Mouse (Mus musculus) R1 (cell line): Measurements from ENCODE around the gene Tuba3a.

Experiments
- DNase-seq: peaks from one replicate; pipeline ENCODE4 v3.0.0-alpha.2; 2018; ENCODE audit warnings: low read depth, low spot score

Gene Tuba3a

DNA sequence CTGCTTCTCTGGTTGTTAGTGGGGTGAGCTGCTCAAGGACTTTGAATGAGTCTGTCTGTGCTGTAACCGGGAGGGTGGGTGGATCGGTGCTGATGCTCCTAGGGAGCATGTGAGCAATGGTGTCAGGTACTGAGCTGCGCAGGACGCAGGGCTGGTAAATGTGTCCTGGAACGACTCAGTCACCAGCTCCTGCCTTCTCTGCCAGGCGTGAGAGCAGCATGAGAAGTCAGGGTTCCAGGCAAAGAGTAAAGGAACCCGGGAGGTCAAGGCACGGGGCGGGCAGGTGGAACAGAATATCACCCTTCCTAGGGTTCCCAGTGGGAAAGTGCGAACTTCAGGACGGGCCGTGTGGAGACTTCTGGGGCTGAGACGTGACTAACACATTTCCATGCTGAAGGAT, 19.8 kb downstream of the Tuba3a start:
- no peak for DNase-seq

DNA sequence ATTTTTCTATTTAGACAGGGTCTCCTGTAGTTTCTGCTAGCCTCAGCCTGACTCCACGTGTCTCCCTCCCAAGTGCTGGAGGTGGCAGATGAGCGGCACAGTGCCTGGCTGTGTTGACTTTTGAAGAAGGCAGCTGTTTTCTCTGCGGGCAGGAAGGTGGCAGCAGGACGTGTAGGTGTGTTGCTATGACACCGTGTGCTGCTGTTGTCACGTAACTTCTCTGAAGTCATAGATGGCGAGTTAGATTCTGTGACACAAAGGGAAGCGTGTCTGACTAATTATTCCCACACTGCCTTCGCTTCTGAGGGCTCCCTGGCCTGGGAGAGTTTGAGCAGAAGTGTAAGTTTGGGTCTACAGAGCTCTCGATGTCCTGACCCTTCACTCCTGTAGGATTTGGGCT, 20.6 kb downstream of the Tuba3a start:
- no peak for DNase-seq

DNA sequence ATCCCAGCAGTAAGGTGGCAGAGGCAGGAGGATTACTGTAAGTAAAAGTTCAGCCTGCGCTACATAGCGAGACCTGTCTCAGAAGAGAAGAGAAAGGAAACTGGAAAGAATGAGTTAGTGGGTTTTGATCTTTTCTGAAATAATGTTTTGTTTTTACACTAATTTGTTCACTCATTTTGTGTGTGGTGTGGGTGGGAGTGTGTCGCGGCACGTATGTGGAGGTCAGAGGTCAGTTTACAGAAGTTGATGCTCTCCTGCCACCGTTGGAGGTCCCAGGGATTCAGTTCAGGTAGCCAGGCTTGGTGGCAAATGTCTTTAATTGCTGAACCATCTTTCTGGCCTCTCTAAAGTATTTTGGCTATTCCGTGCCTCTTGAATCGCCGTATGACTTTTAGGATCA, 21.6 kb downstream of the Tuba3a start:
- no peak for DNase-seq

DNA sequence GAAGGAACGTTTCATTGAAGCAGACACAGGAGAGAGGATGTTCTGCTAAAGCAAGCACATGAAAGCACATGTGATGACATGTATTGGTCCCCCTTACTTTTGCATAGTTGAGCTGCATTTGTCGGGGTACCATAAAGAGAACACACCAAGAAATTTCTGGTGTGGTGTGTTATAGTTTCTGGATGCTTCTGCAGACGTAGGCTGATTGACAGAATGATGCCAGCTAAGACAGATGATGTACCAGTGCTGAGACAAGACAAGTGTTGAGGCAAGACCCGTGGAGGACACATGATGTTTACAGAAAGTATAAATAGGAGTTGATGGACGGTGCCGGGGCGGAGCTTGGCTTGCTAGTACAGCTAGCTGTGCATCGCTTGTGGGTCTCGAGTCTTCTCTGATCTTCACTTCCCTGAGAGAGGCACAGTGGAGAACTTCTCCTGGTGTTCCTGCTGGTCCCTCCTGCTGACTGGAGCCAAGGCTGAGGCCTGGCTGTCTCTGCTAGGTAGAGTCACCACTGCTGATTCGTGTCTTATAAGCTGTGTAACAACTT, 25.8 kb downstream of the Tuba3a start:
- no peak for DNase-seq

DNA sequence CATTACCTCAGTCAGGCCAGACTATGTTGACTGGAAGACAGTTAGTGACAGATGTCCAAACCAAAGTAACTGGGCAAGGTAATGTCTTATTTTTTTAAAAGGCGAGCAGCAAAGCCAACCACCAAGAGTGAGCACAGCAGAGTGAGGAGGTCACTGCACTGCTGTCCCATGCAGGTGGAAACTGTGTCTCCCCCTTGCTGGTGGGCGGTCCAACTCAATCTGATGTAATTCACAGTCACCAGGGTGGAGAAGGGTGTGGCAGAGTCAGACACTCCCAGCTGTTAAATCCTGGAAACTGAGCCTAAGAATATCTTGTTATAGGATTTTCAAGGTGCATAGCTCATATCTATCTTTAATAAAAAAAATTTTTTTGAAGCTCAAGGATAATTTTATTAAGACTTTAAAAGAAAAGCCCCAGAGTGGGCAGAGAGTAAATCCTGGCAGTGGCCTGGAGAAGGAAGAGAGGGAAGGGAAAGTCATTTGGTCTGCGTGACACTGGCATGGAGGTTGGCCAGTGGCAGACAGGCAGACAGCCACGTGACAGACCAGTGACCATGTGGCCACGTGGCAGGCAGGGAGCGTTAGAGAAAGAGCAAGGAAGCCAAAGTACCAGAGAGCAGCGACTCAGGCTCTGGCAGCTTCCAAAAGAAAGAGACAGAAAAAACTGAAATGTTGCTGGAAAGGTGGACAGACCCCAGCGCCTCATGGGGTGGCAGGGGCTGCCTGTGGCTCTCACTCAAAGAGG, 29.4 kb downstream of the Tuba3a start:
- no peak for DNase-seq

DNA sequence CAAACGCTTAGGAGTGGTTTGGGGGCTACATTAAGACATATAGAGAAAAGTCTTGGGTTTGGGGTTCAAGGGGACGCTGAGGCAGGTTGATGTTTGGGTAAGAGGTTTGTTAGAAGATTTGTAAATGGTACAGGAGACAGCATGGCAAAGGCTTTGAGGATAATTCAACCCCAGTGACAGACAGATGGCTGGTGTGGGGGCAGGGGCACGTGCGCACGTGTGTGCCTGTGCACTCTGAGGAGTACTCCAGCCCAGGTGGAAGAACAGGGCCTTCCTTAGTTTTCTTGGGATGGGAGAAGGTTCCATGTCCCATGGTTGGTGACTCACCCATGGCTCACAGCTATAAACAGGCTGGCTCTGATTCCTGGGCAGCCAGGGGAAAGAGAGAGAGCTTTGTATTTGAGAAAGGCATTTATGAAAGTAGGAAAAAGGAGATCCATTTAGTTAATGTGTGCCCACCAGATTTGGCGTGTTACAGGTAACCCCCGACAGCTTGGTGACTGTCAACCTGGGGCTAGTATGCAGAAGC, 30.3 kb downstream of the Tuba3a start:
- DNase-seq = no peak

DNA sequence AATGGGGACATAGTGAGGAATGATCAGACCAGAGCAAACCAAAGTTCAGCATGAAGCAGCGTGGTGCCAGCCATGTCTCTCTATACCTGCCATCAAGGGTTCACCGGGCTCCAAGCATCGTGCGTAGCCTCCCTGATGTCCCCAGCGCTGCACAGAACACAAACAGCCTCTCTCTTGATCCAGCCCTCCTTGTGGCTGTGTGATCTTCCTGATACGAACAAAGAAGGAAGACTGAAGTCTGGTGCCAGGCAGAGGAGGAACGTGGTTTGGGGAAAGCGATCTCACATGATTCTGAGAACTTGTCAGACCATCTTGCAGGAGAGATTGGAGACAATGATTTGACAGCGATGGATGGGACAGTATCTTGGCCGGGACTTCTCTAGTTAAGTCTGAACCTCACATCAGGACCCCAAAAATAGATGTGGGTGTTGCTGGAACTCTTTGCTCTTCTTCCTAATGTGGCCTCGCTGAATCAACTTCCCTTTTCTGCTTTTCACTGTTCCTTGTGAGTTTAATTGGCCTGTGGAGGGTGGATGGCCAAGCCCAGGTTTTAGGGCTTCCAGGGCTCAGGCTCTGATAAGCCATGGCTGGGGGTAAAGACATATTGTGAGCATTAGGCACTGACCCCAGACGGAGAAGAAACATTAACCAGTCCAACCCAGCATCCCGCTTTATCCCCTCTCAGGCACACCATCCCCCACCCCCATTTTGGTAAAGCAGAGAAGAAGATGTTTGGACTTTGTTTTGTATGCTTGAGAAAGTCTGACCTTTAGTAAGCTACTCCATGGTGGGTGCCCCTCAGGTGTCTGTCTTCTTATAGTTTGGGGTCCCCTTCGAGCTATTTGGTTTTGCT, 31.8 kb downstream of the Tuba3a start:
- DNase-seq = no peak

DNA sequence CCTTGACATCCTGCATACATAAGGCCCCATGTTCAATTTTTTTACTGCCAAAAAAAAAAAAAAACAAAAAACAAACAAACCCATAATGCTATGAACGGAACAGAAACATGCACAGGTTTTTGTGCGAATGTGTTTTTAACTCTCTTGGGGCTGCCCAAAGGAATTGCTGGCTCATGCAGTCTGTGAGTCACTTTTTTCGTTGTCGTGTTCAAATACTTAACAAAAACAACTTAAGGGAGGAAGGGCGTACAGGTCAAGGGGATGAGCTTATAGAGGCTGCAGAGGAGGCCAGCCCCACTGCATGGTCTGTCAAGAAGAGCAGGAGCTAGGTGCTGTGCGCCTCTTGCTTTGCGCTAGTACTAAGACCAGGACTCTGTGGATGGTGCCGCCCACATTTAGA, 33.1 kb downstream of the Tuba3a start:
- no peak for DNase-seq

DNA sequence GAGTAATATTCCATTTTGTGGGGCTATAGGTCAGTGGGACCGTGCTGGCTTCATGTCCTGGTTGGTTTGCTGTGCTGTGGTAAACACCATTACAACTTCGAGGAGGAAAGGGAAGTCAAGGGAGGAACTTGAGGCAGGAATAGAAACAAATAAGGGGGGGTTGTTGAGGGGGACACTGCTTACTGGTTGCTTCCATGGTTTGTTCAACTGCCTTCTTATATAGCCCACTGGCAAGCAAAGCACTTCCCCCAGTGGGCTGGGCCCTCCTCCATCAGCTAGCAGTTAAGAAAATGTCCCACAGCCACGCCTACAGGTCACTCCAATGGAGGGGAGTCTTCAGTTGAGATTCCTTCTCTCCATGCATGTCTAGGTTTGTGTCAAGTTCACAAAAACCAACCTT, 33.6 kb downstream of the Tuba3a start:
- no peak for DNase-seq

DNA sequence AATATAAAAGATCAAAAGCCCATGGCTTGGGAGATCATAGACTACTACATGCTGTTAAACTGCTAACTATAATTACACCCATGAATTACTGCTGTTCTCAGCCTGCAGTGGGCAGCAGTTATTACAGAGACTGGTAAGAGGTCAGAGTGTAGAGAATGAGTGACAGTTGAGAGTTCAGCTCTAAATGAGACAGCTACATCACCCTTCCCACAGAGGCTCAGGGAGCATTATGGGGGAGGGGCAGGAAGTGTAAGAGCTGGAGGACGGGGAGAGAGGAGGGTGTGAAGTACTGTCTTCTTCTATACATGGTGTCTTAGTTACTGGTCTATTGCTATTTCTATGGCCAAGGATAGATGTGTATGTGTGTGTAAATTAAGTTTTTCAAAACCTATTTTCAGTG, 41.3 kb downstream of the Tuba3a start:
- DNase-seq = no peak

DNA sequence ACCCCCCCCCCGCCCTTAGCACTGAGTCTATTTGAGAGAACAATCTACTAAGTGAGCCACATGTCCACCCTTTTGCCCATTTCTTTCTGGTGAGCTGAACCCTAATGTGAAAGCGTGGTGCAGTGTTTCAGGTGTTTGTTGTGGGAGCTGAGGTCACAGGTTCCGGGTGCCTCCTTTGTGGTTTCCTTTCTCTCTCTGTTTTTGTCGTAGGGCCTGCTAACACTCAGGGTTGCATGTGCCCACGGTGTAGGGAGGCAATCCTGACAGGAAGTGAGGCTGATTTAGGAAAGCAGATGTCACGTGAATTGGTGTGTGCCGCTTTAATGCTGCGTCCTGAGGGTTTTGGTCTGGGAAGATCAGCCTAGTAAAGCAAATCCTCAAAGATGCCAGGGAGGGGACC, 44.3 kb downstream of the Tuba3a start:
- no peak for DNase-seq

DNA sequence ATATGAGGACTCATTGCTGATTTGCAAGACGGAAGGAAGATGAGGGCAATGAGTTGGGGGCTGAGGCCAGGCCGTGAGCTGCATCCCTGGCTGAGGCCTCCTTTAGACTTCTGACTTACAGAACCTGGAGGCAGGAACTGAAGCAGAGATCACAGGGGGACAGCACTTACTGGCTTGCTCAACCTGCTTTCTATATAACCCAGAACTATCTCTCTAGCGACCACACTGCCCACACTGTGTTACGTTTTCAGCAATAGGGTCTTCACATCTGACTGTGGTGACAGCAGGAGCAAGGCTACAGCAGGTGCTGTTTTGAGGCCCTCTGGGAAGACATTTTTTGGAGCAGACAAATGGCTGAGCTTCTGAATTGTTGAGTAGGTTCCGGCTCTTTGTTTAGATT, 45.2 kb downstream of the Tuba3a start:
- DNase-seq = no peak

DNA sequence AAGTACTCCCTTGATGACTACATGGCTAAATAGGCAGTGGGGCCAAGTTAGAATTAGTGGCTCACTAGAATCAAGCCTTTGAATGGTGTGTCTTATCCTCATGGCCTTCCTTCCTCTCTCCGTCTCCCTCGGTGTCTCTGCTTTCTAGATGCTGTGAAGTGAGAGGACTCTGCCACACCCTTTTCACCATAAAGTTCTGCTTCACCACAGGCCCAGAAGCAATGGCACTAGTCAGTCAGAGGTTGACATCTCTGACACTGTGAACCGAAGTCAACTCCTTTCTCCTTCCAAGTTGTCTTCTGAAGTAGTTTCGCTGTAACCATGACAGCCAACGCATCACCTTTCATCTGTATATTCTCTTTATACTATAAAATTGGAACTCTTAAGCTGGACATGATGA, 46.3 kb downstream of the Tuba3a start:
- no peak for DNase-seq

DNA sequence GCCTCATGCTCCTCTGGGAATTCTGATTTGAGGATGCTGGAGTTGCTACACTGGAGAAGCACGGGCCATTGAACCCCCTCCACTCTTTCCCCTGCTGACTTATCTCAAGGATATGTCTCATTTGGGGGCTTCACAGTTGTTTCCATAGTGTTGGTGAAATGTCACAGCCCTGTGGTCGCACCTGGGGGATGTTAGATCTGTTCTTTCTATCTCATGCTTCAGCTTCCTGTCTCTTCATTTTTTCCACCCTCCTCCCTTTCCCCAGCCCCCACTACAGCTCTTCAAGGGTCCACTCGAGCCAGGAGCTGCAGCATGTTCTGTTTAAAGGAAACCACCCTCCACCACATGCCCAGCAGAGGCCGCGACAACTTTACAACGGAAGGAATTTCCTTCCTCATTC, 47.4 kb downstream of the Tuba3a start:
- no peak for DNase-seq

DNA sequence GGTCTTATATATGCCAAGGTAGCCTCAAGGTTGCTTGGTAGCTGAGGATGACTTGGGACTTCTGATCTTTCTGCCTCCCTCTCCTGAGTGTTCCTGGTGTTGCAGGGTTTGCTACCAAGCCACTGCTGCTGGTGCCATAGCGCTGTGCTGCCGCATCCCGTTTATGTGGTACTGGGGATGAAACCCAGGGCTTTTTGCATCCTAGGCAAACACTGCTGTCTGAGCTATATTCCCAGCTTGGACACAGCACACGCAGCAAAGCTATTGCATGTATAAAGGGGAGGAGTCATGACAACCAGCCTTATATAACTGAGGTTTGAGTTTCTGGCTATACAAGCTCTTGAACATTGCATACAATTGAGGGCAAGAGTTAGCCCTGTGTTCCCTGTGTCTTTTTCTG, 48.4 kb downstream of the Tuba3a start:
- DNase-seq = no peak

DNA sequence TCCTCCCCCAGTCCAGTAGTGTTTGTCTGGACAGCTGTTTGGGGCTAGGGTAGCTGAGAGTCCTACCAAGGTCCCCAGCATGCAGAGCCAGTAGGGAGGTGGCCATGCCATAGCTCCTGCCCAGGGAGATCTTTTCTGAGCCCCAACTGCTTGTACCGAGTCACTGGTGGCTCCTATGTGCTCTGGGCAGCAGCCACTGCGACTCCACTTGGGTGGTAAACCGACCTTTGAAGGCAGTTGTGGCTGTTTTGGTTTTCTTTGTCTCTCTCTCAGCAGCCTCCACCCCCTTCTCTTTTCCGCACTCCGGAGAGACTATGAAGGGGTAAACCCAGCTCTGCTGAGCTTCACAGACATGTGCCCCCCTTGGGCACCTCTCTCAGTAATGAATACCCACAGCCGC, 49.1 kb downstream of the Tuba3a start, which contains the start of gene Cd27:
Gene Cd27 (minus strand): TSS at position 229 of the 400 bp plus-strand sequence.
- no peak for DNase-seq

DNA sequence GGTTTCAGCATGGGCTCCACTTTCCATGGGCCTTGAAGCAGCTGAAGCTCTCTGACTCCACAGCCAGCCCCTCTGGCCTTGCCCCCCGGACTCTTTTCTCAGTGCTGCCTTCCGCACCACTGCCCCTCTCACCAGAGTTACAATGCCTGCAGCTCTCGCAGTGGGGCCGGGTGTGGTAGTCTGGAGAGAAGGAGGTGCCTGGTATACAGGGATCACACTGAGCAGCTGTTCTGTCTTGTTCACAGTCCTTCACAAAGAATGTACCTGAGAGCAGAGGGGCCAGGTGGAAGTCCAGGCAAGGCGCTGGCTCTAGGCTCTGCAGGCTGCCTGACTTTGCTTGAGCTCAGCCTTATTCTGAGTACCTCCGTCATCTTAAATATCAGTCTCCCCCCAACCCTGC, 49.5 kb downstream of the Tuba3a start:
- DNase-seq = no peak

DNA sequence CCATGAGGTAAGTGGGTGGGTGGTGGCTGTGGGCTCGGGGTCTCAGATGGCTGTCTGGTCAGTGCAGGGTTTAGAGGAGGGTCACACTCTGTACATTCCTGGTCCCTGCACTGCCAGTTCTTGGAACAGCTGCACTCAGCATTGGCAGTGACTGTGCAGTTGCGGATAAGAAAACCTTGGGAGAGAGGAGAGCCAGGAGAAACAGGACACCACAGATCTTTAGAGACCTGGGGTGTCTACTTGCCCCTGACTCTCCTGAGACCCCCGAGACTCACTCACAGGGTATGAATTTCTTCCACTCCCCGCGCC, 51.4 kb downstream of the Tuba3a start:
- no peak for DNase-seq

DNA sequence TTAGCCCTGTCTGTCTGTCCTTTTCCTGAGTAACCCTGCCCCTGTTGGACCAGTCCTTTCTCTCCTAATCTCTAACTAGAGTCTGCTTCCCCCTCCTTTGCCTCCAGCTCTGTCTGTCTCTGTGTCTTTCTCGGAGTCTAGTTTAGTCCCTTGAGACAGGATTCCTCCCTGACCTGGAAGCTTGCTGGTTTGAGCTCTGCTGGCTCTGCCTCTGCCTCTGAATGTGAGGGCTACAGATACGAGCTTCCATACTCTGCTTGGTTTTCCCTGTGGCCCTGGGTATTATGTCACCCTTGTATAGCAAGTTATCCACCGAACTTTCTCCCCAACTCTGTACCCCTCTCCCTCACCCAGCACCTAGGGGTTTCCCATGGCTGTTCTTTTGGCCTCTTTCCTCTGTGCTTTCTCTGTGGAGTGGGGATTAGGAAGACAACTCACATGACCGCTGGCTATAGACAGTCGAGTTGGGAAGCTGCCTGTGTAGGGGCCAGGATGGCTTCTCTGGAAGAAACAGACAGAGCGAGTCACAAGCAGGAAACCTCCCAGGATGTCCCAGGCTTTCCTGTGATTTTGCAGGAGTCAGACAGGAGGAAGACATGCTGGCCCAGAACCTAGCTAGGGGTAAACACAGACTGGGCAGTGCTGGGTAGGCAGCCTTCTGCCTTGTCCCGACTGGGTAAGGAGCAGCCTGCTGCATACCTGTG, 51.9 kb downstream of the Tuba3a start:
- DNase-seq = no peak

DNA sequence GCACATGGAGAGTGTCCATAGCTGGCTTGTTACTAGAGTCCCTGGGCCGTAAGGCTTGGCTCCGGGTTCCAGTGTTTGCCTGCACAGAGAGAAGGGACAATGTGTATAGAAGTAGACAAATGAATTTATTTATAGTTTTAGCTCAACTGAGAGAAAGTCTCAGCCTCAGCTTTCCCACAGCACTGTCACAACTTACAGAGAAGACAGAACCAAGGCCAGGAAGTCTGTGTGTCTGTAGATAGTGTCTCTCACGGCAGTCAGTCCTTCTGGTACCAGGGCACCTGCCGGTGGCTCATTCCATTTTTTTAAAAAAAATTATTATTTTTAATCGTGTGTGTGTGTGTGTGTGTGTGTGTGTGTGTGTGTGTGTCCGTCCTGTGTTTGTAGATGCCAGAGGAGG, 53.3 kb downstream of the Tuba3a start:
- DNase-seq = no peak

DNA sequence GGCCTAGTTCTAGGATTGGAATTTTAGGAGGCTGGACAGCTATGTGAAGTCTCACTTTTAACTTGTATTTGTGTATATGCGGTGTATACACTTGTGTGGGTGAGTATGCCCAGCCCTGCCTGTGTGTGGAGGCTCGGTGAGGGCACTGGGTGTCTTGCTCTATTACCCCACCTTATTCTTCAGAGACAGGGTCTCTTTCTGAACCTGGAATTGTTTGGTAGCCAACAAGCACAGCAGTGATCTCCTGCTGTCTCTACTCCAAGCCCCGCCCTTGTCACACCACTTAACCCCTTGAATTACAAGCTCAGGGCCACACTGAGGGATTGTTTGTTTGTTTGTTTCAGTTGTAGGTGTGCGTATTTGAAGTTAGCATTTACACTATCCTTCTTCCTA, 53.8 kb downstream of the Tuba3a start:
- peak; percentile 19 for DNase-seq
